Mouse (Mus musculus) megakaryocyte, embryonic 14.5 days (primary cell): ENCODE data around the gene Tmem163.

Experiments
- FLI1 ChIP-seq: IDR thresholded peaks from 2 replicates; pipeline ENCODE4 v1.6.1; 2012; ENCODE audit warnings: low read length, inconsistent platforms, mixed read lengths
- GATA1 ChIP-seq: IDR thresholded peaks from 3 replicates; pipeline ENCODE4 v1.6.1; 2012; ENCODE audit warnings: mixed read lengths, low read length, inconsistent platforms, borderline replicate concordance

DNA sequence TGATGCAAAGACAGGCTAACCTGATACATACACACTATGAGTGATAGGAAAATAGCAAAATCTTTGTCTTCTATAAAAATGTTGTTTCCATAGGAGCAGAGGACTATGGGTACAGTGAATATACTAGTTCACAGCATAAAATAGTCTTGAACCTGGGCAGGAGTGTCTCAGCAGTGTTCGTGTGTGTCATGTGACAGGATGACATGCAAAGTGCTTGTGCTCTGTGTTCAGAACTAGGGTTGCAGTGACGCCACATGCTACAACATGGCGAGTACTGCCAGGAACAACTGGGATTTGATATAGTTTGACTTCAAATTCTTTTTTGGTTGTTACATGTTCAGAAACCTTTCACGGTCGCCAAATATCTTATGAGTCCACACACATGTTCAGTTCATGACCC is 92.3 kb downstream of the Tmem163 start:
- TF ChIP-seq GATA1 (no peak), FLI1 (no peak)
